Mouse (Mus musculus): Measurements from ENCODE around the gene Fxyd3.

Gene Fxyd3

DNA sequence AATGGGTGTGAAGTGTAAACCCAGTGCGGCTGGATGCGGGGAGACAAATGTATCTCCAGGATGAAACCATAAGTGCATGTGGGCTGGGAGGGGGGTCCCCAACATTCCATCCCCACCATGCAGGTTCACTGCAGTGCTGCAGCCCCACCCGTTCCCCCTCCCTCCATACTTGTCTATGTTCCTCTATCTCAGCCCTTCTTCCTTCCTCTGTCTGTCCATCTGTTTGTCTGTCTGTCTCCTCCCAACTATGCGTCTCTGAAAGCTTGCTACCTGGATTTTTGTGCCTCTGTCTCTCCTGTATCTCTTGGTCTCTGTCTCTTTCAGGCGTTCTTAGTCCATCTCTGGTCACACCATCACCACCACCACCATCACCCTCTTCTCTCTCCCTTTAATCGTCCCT lies 26.0 kb downstream of the Fxyd3 start:
- in situ Hi-C loops (cut with MboI) = no loop called here

DNA sequence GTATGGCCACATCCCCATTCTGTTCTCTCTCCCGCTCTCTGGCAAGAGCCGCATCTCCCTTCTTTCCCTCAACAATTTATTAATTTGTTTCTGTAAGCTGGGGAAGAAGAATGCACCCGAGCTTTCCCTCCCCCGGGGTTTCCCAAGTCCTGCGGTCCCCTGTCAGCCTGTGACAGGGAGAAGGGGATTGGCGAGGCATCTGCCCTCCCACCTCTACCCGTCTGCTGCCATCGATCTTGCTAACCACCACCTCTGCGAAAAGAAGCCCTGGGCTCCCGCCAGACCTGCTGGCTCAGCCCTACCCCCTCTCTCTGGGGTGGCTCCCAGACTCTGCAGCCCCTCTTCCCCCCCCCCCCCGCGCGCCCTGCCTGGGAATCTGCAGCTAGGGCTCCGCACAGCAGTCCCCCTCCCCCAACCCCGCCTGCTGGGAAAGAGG lies 26.6 kb downstream of the Fxyd3 start:
- in situ Hi-C loops (cut with MboI) = no loop called here

DNA sequence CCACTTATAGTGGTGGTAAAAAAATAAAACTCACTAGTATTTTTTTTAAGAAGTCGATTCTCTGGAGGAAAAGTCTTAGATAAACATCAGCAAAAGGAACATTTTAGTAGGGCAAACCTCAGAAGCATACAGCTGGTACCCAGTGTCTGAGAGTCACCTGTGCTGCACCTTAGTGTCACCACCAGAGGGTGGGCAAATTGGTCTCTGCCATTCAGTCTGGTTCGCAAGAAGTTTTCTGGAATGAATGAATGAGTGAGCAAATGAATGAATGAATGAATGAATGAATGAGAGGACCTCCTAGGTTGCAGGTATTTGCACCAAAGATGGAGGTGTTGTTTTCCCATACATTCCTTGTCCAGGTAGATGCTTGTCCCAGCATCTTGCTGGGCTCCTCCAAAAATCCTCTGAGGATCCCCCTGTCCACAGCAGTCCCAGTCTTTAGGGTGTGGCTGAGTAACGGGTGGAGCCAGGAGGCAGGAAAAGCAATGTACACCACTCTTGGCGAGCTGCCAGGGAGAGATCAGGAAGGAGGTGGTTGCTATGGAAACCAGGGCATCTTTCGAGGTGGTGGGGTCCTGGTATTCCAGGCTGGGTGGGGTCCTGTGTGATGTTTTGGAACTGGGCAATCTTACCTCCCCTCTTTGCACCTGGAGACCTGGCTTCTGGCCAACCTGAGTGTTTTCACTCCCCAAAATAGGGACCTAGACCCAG lies 27.2 kb downstream of the Fxyd3 start:
- in situ Hi-C loops (cut with MboI) = no loop called here

DNA sequence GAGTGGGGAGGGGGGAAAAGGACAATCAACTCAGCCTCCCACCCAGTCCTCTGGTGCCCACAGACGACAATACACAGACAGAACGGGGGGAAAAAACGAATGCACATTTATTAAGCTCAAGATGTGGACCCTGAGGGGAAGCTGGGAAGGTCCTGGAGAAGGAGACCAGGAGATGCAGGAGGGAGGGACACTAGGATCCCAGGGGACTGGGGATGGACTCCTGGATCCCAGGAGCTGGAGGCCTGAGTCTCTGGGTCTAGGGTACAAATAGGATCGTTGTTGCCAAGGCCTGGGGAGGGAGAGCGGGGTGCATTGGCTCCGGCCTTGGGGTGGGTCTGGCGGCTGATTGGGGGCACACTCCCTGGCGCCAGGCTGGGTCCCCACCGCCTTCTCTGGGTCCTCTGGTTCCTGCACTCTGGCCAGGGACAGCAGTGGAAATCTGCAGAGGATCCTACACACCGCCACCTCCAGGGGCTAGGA lies 34.0 kb downstream of the Fxyd3 start, which contains the start of gene Fxyd5:
Fxyd5 (minus strand) TSS at position 51 of the 480 bp plus-strand sequence.
- in situ Hi-C loops (cut with MboI) = no loop called here

DNA sequence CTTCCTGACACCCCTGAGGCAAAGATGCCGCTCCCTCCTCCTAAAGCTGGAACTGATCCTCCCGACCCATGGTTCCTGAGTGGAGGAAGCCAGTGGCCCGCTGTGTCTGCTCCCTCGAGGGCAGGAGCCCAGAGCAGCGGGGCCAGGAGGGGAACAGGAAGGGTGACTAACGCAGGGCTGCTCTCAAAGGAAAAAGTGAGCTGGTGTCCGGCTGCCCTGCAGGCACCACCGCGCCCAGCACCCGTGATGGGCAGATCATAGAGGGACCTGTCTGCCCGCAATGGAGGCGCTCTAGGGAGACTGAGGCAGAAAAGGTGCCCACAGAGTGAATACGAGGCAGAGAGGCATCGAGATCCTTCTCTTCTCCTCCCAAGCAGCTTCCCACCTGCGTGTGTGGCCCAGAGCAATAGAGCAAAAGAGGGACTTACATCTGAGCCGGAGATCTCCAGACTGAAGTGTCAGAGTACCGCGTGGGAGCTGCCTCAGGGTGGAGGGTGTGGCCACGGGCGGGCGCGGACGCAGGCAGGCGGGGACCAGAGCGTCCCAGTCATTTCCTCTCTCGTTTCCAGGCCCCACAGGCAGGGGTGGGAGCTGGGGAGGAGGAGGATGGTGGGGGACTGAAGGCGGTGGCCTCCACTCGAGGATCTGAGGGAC lies 34.7 kb downstream of the Fxyd3 start:
- in situ Hi-C loops (cut with MboI) = no loop called here

DNA sequence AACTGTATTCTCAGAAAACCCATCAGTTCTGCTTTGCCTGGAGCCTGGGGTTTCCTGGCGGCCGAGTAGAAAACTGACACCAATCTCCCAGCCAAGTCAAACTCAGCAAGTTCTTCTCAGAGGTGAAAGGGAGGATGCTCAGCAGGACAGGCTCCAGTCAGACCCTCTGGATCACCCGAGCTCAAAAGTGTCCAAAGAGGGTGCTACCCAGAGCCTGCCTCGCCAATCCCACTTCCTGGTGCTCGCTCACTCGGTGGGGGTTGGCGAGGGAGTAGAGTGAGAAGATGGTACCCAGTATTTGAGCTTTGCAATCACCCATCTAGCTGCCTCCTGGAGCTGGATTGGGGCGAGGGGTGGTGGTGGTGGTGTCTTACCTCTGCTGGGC lies 35.5 kb downstream of the Fxyd3 start:
- in situ Hi-C loops (cut with MboI) = no loop called here

DNA sequence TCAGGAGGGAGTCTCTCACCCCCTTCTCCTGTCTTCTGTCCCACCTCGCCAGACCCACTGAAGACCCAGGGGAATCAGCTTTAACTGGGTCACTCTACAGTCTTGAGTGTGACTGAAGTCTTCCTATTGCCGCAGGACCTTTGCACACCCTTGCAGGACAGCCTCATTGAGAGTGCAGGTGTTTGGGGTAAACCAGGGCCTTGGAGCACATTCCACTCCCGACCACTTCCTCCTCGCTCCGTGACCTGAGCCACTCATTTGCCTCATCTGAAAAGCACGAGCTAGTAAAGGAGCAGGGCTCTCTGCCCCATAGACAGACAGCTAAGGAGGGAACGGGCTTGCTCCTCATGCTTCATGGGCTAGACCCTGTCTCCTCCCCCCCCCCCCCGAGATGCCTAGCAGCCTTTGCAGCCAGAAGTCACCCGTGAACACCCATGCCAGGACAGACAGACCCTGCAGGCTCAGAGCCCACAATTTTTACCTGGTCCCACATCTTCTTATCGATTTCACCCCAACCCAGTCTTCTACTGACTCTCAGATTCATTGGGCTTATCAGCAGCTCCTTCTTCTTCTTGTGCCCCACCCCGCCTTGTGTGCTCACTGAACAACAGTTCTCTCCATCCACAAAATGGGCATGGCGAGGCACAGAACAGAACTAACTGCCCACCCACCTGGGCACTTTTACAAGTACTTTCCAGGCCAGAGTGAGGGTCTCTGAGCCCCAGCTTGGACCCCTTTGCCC lies 36.1 kb downstream of the Fxyd3 start:
- in situ Hi-C loops (cut with MboI) = no loop called here

DNA sequence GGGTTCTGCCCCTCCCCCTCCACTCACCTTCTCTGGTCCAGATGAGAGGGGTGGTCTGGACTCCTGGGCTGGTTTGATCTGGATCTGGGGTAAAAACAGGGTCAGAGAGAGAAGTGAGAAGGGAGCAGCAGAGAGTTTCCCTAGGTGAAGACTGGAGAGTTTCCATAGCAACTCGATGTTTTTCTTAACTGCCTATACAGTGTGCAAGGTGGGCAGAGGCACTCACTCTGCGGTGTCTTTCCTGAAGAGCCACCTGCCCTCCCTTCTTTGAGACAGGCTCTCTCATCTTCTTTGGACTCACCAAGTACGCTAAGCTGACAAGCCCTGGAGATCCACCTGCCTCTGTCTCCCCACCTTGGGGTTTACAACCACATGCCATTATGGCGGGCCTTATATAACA lies 37.5 kb downstream of the Fxyd3 start:
- in situ Hi-C loops (cut with MboI) = no loop called here

DNA sequence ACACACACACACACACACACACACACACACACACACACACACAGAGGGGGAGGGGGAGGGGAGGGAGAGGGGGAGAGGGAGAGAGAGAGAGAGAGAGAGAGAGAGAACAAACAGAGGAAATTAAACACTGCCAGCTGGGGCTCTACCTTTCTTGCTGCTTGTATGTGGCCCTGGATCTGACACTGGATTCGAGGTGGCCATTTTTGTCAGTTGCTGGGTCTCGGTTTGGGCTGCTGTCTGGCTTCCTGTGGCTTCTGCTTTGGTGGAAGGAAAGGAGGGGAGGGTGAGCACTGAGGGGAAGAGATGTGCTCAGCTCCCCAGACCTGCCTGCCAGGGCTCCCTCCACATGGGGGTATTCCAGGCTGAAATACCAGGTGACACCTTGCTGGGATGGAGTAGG lies 38.8 kb downstream of the Fxyd3 start:
- in situ Hi-C loops (cut with MboI) = no loop called here

DNA sequence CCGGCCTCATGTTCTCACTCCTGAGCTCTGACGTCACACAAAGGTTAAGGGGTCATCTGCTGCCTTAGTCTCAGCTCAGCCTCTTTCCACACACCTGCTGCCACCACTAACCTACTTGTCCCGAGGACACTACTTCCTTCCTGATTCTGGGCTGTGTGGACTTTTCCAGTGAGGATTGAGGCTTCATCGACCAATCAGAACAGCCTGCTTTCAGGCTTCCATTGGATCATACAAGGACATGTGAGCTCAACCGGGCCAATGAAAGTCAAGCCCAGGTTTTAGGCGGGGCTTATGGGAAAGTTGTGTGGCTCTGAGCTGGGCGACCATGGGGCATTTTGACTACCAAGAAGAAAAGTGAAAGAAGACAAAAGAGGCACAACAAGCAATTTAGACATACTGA lies 39.6 kb downstream of the Fxyd3 start:
- in situ Hi-C loops (cut with MboI) = no loop called here

DNA sequence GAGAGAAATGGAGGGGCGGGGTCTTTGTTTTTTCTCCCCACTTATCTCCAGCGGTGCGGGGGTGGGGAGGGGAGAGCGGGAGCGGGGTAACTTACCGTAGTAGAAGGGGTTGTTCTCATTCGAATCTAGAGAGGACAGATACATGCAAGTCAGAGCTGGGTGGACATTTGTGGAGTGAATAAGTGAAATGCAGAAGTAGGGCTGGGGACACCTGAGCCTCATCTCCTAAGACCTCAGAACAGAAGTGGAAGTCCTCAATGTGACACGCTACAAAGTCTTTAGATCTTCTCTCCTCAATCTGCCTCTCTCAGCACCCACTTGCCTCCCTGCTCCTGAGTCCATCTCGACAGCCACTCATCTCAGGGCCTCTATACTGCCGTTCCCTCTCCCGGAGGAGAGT lies 41.2 kb downstream of the Fxyd3 start:
- in situ Hi-C loops (cut with MboI) = no loop called here

DNA sequence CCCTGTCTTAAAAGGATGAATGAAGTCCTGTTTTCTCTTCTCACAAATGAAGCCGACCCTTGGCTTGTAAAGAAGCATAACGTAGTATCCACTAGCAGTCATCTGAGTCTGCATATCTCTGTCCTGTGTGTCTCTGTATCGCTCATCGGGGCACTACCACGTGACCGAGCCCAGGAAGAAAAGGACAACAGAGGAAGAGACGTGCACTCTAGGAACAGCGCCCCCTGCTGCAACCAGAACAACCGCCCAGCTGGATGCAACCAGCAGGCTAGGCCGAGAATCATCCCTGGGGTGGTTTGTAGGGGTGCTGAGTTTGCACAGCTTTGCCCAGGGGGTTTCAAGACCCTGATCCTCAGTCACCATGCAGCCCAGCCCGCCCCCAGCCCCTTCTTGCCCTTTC lies 41.7 kb downstream of the Fxyd3 start:
- in situ Hi-C loops (cut with MboI) = no loop called here

DNA sequence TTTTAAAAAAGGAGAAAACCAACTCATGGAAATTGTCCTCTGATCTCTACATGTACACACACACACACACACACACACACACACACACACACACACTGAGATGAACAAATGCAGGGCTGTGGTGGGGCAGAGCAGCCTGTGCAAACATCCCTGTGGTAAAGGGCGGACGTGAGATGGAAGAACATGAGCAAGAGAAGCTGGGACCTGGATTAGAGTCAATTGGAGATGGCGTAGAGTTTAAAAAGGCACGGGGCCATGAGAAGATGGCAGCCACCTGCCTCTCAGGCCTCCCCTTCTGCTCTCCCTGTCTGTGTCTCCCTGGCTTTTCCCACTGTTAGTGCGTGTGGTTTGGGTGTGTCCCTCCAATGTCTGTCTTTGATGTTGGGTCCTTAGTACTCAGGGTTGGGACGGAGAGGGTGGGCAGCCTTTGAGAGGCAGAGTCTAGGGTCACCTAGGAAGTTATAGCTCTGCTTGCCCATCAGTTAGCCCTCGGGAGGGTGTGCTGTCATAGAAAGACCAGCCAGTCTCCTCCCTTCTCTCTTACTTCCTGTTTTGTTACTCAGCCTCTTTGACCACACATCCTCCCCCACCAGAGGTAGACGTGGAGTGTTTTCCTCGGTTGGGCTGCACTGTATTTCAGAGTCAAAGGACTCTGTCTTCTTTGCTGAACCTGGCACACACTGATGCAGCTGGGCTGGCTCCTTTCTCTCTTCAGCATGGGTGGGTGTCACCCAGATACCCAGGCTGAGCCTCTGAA lies 42.9 kb downstream of the Fxyd3 start:
- in situ Hi-C loops (cut with MboI) = no loop called here

DNA sequence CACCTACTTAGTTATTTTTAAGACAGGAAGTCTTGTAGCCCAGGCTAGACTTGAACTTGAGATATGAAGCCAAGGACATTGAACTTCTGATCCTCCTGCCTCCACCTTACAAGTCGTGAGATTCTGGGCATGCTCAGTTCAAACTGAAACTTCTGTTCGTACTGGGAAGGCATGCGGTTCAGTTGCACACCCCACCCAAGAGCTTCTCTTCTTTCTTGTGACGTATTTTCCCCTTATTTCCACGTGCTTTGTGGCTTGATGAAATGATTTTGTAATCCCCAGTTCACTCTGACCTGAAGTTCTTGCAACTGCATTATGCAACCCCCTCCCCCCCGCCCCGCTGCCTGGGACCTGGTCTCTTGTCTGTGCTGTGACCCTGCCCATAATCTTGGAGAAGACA lies 44.8 kb downstream of the Fxyd3 start:
- in situ Hi-C loops (cut with MboI) = no loop called here

DNA sequence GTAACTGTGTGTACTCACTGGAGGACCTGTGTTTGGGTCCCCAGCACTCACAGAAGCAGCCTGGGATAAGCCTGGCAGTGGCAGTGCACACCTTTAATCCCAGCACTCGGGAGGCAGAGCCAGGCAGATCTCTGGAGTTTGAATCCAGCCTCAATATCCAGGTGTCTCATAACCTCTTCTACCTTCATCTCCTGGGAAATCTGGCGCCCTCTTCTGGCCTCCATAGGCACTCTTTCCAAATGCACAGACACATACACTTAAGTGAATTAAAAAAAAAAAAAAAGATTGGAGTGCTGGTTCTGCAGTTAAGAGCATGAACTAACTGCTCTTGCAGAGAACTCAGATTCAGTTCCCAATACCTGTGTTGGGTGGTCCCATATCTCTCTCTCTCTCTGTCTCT lies 45.8 kb downstream of the Fxyd3 start:
- in situ Hi-C loops (cut with MboI) = no loop called here

DNA sequence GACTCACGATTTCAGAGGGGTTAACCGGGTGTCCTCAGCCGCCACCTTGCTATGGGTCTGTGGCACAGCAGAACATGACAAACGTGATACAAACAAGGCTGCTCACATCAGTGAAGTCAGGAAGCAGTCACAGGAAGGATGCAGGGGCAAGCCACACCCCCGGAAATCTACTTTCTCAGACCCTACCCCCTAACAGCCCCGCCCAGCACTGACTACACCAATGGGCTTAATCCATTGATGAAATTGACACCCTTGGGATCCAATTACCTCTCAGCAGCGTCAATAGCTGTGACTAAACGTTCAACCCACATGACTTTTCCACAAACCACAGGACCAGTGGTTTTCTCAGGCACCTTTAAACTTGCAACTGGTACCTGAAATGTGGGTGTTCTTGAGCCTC lies 47.9 kb downstream of the Fxyd3 start:
- in situ Hi-C loops (cut with MboI) = no loop called here

Data from mature B cell (primary cell).